Mouse (Mus musculus) 3T3-L1 (cell line): Measurements from ENCODE around the gene Nfat5.

Experiments
- DNase-seq: peaks from one replicate; pipeline ENCODE4 v3.0.0-alpha.2; 2015; ENCODE audit warnings: low read depth, low spot score

Nfat5 gene

DNA sequence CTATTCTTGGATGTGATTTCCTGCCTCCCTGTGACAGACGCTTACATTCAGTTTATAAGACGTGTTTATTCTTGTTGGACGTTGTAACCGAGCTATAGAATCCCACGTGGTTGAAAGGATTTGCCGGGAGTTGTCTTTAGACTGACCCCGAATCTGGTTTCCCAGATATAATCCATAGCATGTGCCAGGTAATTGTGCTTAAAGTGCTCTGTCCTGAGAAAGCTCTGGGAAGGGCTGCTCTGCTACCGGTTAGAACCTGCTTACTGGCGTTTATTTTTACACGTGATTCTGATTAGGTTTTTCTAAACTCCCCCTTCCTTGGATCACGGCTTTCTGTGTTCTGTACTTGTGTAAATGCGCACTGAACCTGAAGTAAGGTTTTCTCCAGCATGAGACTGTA lies 104.4 kb downstream of the Nfat5 start:
- no peak for DNase-seq

- no peak for DNase-seq
Measured at GRCm38 (mm10) chr8:107399495-107399894, 106.2 kb downstream of the Nfat5 start.

GRCm38 (mm10) chr8:107401866-107402265 lies 108.6 kb downstream of the Nfat5 start:
- DNase-seq: peak; percentile 64

- DNase-seq: peak; percentile 100
Measured at GRCm38 (mm10) chr8:107403038-107403781, 109.9 kb downstream of the Nfat5 start, which contains the start of gene Nqo1. TSS of gene Nqo1 (minus strand) at chr8:107403206.

DNA sequence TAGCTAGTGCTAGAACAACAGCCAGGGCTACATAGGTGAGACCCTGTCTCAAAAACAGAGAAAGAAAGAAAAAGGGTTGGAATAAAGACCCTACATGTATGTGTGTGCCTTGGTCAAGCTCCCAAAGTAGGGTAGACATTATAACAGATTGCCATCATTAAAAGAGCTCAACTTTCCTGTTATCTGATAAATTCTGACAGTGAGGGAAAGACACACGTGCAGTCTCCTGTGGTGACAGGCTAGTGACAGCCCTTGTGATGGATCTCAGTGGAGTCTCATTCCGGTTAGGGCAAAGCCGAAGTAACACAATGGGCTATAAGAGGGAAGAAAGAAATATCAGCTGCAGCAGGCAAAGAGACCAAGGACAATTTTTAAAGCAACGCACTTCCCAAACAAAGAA lies 110.8 kb downstream of the Nfat5 start:
- DNase-seq: peak; percentile 35

DNA sequence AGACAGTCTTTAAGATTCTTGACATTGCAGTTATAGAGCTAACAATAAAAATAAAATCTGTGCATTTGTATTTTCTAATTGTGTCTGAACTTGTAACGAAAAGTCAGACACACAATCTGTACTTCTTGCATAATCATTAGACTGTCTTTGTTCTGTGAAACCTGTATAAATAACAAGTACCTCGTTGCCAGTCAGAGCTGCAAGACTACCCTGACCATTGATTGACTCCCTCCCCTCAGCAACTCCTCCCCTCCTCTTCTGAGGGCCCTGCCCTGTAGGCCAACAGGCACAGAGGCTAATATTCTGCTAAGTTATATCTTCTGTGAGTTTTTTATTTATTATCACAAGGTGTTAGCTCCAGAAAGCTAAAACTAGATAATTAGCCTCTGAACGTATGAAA lies 112.7 kb downstream of the Nfat5 start:
- DNase-seq: no peak

DNA sequence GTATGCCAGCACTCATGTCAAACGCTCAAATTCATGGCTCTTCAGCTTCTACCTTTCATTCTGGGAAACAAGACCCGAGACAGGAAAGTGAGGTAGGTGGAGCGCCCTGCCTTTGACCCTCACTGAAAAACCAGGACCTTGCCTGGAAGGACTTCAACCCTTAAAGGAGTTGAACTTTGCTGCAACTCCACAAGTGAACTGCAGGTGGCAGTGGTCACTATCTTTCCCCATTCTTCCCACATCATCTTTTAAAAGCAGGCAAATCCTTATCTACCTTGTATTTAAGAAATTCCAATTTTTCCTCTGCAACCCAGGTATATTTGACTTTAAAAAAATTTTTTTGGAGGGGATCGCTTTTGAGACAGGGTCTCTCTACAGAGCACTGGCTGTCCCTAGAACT lies 118.1 kb downstream of the Nfat5 start:
- DNase-seq: peak; percentile 88

GRCm38 (mm10) chr8:107412552-107412951 lies 119.3 kb downstream of the Nfat5 start:
- DNase-seq: no peak

DNA sequence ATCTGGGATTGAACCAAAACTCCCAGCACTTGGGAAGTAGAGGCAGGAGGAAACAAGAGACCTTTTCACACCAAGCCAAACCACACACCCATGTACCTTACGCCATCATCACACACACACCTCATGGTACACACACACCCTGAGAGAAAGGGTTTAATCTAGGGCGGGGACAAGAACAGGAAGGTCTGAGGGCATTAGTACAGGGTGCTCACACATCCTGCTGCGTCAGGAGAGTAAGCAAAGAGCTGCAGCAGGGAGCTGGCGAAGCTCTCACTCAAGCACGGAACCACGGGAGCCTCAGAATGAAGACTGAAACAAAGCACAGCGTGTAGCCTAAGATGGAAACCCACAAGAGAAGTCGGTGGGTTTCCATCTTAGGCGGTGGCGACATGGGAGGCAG lies 120.6 kb downstream of the Nfat5 start:
- no peak for DNase-seq

DNA sequence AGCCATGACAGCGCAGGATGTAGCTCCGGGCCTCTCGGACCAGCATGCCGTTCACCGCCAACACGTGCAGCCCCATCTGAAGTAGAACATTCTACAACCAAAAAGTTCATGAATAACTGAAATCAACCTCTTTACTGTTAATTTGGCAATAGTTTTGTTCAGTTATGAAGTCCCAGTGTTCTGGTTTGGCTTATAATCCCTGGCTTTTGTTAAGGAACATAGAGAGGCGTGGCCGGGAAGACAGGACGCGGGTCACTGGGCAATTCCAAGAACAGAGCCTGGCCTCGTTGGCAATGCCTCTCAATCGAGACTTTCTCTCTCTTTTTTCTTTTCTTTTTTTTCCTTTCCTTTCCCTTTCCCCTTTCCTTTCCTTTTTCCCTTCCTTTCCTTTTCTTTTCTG lies 123.7 kb downstream of the Nfat5 start:
- no peak for DNase-seq

DNA sequence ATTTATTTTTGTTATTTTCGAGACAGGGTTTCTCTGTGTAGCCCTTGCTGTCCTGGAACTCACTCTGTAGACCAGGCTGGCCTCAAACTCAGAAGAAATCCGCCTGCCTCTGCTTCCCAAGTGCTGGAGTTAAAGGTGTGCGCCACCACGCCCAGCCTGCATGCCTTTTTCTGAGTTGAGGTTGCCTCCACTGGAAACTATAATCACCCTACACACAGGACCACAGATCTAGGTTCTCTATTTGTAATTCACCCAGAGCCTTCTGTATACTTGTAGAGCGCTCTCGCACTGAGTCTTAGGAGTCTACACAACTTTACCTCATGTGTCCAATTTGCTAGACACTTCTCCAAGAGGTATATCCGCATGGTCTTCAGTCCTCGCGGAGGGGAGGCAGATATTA lies 130.9 kb downstream of the Nfat5 start:
- DNase-seq: no peak

- DNase-seq: peak; percentile 99
Measured at GRCm38 (mm10) chr8:107424597-107425229, 131.4 kb downstream of the Nfat5 start, which contains the start of gene Nob1. TSS of gene Nob1 (minus strand) at chr8:107425051.

- no peak for DNase-seq
Measured at GRCm38 (mm10) chr8:107425230-107425597, 131.9 kb downstream of the Nfat5 start.
